Mouse (Mus musculus) olfactory bulb, adult 2 months (tissue): ENCODE data around the gene Bdkrb2. TPM values are rescaled to one million over a fixed set of nuclear protein-coding genes. Genes with fewer than 3 reads are reported as not detected.

ENCODE experiments used
- H3K27ac ChIP-seq: fragments of 200-500 bp; 2 replicates; pipeline ENCODE4 v1.5.1; 2012; ENCODE audit warnings: low read depth, low read length; ENCODE audit not compliant: insufficient read depth
- H3K4me1 ChIP-seq: fragments of 200-500 bp; 2 replicates; pipeline ENCODE4 v1.6.1; 2012; ENCODE audit warnings: low read length; ENCODE audit not compliant: control insufficient read depth, insufficient read depth
- H3K4me3 ChIP-seq: fragments of 200-500 bp; 2 replicates; pipeline ENCODE4 v1.5.1; 2012; ENCODE audit warnings: mild to moderate bottlenecking, low read depth, low read length, moderate library complexity; ENCODE audit not compliant: insufficient read depth
- CTCF ChIP-seq: fragments of 200-500 bp; IDR thresholded peaks from 2 replicates; pipeline ENCODE4 v1.5.1; 2012; ENCODE audit warnings: low read depth, mild to moderate bottlenecking, low read length, moderate library complexity; ENCODE audit not compliant: insufficient read depth
- POLR2A ChIP-seq: fragments of 200-500 bp; IDR thresholded peaks from 2 replicates; pipeline ENCODE4 v1.6.1; 2012; ENCODE audit warnings: mild to moderate bottlenecking, low read depth, low read length, moderate library complexity; ENCODE audit not compliant: insufficient read depth
- WGBS: fragments of 180-500 bp; shearing (Covaris S2); methylation state at CpG from one replicate; pipeline ENCODE4 v1.1.7; 2018; 5-methylcytosine and 5-hydroxymethylcytosine counted together
- polyA plus RNA-seq: library from polyadenylated mRNA; stranded (reverse); fragments of >200 nt; gene quantifications from 2 replicates; pipeline ENCODE4 v1.2.4, GENCODE M21; 2012; ENCODE audit warnings: low replicate concordance; ENCODE audit not compliant: missing spikeins, insufficient read depth, insufficient read length

Bdkrb2 gene
- not detected in 2 replicates for polyA plus RNA-seq

DNA sequence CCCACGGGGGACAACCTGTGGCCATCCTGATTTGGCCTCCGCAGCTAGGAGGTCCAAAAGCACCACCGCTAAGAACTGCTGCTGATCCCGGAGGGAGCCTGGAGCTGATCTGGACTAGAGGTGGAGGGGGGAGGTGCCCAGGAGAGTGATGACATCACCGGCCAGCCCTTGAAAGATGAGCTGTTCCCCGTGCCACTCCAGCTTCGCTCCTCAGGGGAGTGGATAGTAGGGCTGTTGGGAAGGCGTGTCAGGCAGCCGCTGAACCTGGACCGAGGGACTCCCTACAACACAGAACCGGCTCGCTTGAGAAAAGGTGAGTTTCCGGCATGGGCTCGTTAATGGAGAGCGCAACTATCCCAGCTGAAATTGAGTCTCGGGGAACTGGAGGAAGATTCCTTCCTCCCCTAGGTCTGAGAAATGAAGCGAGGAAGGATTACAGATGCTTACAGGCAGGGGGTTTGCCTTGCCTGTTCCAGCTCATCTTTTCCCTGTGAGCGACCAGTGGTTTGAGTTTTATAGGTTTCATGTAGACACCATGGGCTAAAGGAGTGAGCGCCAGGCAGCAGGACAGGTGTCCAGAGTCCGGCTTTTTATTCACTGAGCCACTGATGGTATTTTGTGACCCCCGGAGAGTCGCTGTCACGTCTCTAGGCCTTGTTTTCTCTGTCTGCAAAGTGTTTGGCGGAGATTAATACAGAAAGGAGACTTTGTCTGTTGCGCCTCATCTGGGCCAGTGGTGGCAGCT lies at the start of gene Bdkrb2:
Gene Bdkrb2 (plus strand): TSS at position 291 of the 745 bp plus-strand sequence.
- Histone ChIP-seq H3K4me3 (0 out of 2 replicates have a peak within 1 kb of the TSS, but pooled peaks have one; percentile 0), H3K4me1 (peaks cover 35% of the 10 kb centered on the region), H3K27ac (no peak within 1 kb of the TSS)
- TF ChIP-seq CTCF (no peak), POLR2A (no peak)
- 24% methylated on average over 25 of the region's 25 CpGs for WGBS

DNA sequence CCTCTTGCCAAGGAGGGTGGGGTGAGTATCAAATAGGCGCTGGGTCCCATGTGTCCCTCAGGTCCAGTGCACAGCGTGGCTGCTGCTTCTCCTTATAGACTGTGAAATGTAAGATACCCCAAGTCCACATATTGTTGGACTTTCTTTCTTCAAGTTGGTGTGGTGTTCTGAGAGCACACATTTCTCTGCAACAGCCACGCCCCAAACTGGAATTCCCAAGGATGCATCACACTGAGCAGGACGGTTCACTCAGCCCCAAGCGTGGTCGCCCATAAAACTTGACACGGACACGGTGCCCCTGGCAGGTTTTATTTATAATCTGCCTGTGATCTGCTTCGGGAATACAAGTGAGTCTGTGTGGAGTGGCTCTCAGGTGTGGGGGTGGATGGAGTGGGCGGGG lies 48.9 kb upstream of the Bdkrb2 start:
- no peak for TF ChIP-seq CTCF
- TF ChIP-seq POLR2A: no peak
- peaks cover 9% of the 10 kb centered on the region for H3K4me1 ChIP-seq
- 87% methylated on average over 10 of the region's 10 CpGs for WGBS
- H3K27ac ChIP-seq: no peak overlapping the region
- H3K4me3 ChIP-seq: no peak overlapping the region

DNA sequence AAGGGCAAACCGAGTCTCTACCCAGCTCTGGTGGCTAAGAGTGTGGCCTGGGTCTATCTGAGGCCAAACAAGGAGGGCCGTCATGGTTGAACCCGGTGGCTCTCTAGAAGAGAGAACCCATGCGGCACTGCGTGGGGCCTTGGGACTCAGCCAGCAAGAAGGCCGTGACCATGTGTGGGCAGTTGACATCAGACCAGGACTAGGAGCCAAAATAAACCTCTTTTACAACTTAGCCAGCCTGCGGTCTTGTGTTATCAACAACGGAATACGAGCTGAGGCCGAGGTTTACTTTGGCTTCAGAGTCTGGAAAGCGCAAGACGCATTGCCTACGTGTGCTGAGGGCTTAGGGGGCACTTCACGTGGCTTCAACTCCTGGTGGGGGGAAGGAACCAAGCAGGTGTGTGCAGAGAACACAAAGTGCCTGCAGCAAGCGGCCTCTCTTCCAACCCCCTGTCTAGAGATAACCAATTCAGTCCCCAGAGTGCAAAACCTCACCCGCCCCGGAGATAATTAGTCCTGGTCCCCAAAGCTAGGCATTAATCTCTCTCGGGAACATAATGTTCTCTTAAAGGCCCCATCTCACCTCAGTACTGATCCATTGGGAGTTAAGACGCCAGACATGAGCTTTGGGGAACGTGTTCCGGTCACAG lies 45.9 kb upstream of the Bdkrb2 start:
- no peak overlapping the region for H3K4me3 ChIP-seq
- no peak overlapping the region for H3K27ac ChIP-seq
- no peak for TF ChIP-seq CTCF
- TF ChIP-seq POLR2A: no peak
- peaks cover 7% of the 10 kb centered on the region for H3K4me1 ChIP-seq
- 79% methylated on average over 21 of the region's 21 CpGs for WGBS

DNA sequence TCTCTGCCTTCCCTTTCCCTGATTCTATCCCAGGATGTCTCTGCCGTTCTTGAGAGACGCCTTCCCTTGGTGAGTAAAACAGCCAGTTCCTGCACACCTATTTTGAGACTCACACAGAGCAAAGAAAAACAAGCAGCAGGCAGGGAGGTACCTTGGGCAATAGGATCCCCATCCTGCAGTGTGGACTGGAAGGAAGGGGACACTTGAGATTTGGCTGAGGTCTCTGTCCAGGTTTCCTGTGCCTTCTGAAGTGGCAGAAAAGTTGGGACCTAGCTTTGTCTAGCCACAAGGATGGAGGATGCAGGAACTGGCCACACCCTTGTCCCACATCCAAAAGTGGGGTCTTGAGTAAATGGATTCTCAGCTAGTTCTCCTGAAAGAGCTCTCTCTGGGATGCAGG lies 43.2 kb upstream of the Bdkrb2 start:
- 85% methylated on average over 2 of the region's 2 CpGs for WGBS
- Histone ChIP-seq H3K4me1 (peaks cover 6% of the 10 kb centered on the region), H3K27ac (no peak overlapping the region), H3K4me3 (no peak overlapping the region)
- TF ChIP-seq POLR2A (no peak), CTCF (no peak)

DNA sequence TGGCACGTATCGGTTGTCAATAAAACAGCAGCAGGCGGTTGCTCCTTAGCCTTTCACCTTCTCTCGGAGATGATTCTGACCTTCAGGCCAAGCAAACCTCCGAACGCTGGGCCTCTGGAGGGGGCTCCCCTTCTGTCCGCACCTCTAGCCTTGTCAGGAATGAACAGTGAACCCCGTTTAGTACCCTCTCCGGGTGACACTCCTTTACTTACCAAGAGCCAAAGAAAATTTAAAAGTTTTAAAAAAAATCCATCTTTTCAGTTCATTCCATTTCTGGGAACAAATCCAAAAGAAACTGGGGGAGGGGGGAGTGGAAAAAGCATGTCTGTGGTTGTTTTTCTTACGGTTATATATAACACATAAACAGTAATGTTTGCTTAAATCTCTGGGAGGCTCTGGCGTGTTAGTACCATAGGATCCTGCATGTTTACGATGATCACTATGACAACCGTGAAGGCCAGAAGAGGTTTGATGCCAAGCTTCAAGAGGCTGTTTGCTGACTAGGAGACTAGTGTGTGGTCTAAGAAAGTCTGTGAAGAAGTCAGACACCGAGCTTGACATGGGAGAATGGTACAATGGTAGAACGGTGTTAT lies 41.8 kb upstream of the Bdkrb2 start:
- TF ChIP-seq CTCF: no peak
- TF ChIP-seq POLR2A: no peak
- H3K27ac ChIP-seq: no peak overlapping the region
- no peak overlapping the region for H3K4me3 ChIP-seq
- peaks cover 6% of the 10 kb centered on the region for H3K4me1 ChIP-seq
- WGBS: 64% methylated on average over 15 of the region's 15 CpGs

DNA sequence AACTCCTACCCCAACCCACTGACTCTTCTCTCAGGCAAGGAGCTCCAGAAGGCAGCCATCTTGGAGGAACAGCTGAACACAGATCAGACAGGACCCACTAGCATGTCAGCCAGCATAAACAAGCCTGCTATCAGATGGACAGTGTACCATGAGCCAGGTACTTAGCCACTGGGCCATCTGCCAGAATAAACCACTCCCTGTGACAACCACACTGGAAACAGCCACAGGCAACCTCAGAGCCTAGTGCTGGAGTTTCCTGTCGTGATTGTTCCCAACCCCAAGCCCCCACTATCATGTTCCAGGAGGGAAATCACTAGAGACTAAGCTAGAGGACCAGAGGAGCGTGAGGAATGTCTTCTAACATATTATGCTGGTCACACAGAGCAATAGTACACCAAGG lies 39.3 kb upstream of the Bdkrb2 start:
- WGBS: 76% methylated on average over 2 of the region's 2 CpGs

DNA sequence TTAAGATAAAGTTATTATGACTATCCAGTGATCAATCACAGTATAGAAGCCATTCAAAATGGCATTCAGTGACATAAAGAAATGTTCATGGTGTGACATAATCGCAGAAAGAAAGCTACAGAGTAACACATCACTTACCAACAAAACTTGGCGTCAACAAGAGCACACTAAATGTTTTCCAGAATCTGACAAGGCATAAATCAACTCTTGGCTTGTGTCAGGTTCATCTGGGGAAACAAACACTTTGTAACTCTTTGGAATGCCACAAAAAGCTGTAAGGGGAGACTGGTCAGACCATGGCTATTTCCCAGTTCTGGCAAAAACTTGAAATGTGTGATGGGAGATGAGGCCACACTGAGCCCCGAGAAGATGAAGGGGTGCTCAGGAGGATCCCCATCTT lies 36.8 kb upstream of the Bdkrb2 start:
- Histone ChIP-seq H3K27ac (no peak overlapping the region), H3K4me3 (no peak overlapping the region), H3K4me1 (peaks cover 4% of the 10 kb centered on the region; the same call in 1 of the 2 replicates)
- WGBS: 83% methylated on average over 3 of the region's 3 CpGs
- TF ChIP-seq CTCF: no peak
- TF ChIP-seq POLR2A: no peak

More for the DNA sequence above, 39.3 kb upstream of the Bdkrb2 start:
- peaks cover 2% of the 10 kb centered on the region; the same call in 1 of the 2 replicates for H3K4me1 ChIP-seq
- H3K27ac ChIP-seq: no peak overlapping the region
- no peak overlapping the region for H3K4me3 ChIP-seq
- TF ChIP-seq CTCF (no peak), POLR2A (no peak)

DNA sequence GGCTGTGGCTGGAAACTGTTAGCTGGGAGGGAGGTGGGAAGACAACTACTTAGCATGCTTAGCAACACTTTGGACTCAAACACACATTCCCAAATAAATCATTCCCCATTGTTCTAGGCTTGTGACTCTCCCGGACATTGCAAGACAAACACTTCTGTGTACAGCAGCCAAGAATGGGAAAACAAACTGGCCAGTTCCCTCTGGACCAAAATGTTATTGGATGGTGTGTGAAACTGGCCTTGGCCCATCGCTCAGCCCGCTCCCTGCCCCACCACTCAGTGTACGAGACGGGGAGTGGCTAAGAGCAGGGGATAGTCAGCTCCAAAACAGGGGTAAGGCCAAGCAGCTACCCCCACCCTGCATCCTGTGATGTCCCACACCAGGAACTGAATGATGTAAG lies 36.2 kb upstream of the Bdkrb2 start:
- no peak overlapping the region for H3K4me3 ChIP-seq
- no peak for TF ChIP-seq POLR2A
- TF ChIP-seq CTCF: no peak
- 42% methylated on average over 5 of the region's 5 CpGs for WGBS
- peaks cover 4% of the 10 kb centered on the region; the same call in 1 of the 2 replicates for H3K4me1 ChIP-seq
- no peak overlapping the region for H3K27ac ChIP-seq

DNA sequence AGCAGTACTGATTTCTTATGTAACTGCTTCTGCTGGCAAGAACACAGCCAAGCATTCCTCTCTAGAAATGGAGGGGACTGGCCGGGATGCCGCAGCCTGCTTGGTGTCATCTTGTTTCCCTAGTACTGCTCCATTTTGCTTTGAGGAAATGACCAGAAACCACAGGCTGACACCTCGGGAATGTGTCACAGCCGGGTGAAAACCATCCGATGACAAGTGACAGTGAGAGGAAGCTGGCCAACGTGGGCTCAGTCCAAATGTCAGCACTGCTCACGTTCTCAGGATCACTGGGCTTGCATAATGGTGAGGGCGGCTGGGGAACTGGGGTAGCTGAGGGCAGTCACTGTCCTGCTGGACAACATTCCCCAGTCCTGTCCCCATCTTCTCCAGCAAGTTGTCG lies 33.5 kb upstream of the Bdkrb2 start:
- no peak for TF ChIP-seq CTCF
- no peak for TF ChIP-seq POLR2A
- Histone ChIP-seq H3K4me1 (peaks cover 4% of the 10 kb centered on the region; the same call in 1 of the 2 replicates), H3K4me3 (no peak overlapping the region), H3K27ac (no peak overlapping the region)
- 60% methylated on average over 9 of the region's 9 CpGs for WGBS
